Mouse (Mus musculus): Measurements from ENCODE around the gene Hibch. TPM values are rescaled to one million over a fixed set of nuclear protein-coding genes. Genes with fewer than 3 reads are reported as not detected.

Gene Hibch
- polyA plus RNA-seq, 1 experiment, result 23.9 TPM

GRCm38 (mm10) chr1:52953548-52953947, 108.8 kb downstream of the Hibch start:
- Histone ChIP-seq H3K4me3 (ENCODE audit: control insufficient read depth, insufficient read depth, low read length) (no peak overlapping the region), H3K36me3 (ENCODE audit: control insufficient read depth, insufficient read depth, low read length) (no peaks in the 10 kb centered on the region), H3K27me3 (ENCODE audit: control insufficient read depth, insufficient read depth, low read length) (no peaks in the 10 kb centered on the region; the same call in 1 of the 2 replicates), H3K27ac (ENCODE audit: control insufficient read depth, insufficient read depth, low read length) (no peak overlapping the region), H3K4me1 (replicated peaks; ENCODE audit: control insufficient read depth, insufficient read depth, low read length) (peaks cover 8% of the 10 kb centered on the region)
- DNase-seq, result no peak
- TF ChIP-seq POLR2A (IDR thresholded peaks at IDR 0.05; ENCODE audit: control insufficient read depth, extremely low read depth, insufficient read depth, low read length, poor library complexity) (no peak), CTCF (IDR thresholded peaks at IDR 0.05; ENCODE audit: borderline replicate concordance, control insufficient read depth, extremely low read depth, insufficient read depth, low read length, poor library complexity) (no peak)
- 88% methylated on average over 4 of the region's 4 CpGs for WGBS

- no peak for TF ChIP-seq CTCF (IDR thresholded peaks at IDR 0.05; ENCODE audit: borderline replicate concordance, control insufficient read depth, extremely low read depth, insufficient read depth, low read length, poor library complexity)
- no peak for TF ChIP-seq POLR2A (IDR thresholded peaks at IDR 0.05; ENCODE audit: control insufficient read depth, extremely low read depth, insufficient read depth, low read length, poor library complexity)
- Histone ChIP-seq H3K36me3 (ENCODE audit: control insufficient read depth, insufficient read depth, low read length) (no peaks in the 10 kb centered on the region), H3K27ac (ENCODE audit: control insufficient read depth, insufficient read depth, low read length) (no peak overlapping the region), H3K4me3 (ENCODE audit: control insufficient read depth, insufficient read depth, low read length) (no peak overlapping the region), H3K4me1 (replicated peaks; ENCODE audit: control insufficient read depth, insufficient read depth, low read length) (peaks cover 8% of the 10 kb centered on the region), H3K27me3 (ENCODE audit: control insufficient read depth, insufficient read depth, low read length) (no peaks in the 10 kb centered on the region; the same call in 1 of the 2 replicates)
- DNase-seq, result no peak
- 91% methylated on average over 2 of the region's 2 CpGs for WGBS
Measured at GRCm38 (mm10) chr1:52954456-52954855, 109.7 kb downstream of the Hibch start.

GRCm38 (mm10) chr1:52955102-52955501, 110.4 kb downstream of the Hibch start:
- H3K27me3 ChIP-seq (ENCODE audit: control insufficient read depth, insufficient read depth, low read length), result no peaks in the 10 kb centered on the region; the same call in 1 of the 2 replicates
- peaks cover 8% of the 10 kb centered on the region for H3K4me1 ChIP-seq (replicated peaks; ENCODE audit: control insufficient read depth, insufficient read depth, low read length)
- no peak overlapping the region for H3K4me3 ChIP-seq (ENCODE audit: control insufficient read depth, insufficient read depth, low read length)
- peak; percentile 54 for DNase-seq
- H3K27ac ChIP-seq (ENCODE audit: control insufficient read depth, insufficient read depth, low read length), result no peak overlapping the region
- H3K36me3 ChIP-seq (ENCODE audit: control insufficient read depth, insufficient read depth, low read length), result no peaks in the 10 kb centered on the region
- WGBS, result 30% methylated on average over 6 of the region's 6 CpGs
- TF ChIP-seq CTCF (IDR thresholded peaks at IDR 0.05; ENCODE audit: borderline replicate concordance, control insufficient read depth, extremely low read depth, insufficient read depth, low read length, poor library complexity) (no peak), POLR2A (IDR thresholded peaks at IDR 0.05; ENCODE audit: control insufficient read depth, extremely low read depth, insufficient read depth, low read length, poor library complexity) (no peak)

- no peaks in the 10 kb centered on the region; the same call in 1 of the 2 replicates for H3K27me3 ChIP-seq (ENCODE audit: control insufficient read depth, insufficient read depth, low read length)
- H3K4me1 ChIP-seq (replicated peaks; ENCODE audit: control insufficient read depth, insufficient read depth, low read length), result peaks cover 8% of the 10 kb centered on the region
- no peak overlapping the region for H3K4me3 ChIP-seq (ENCODE audit: control insufficient read depth, insufficient read depth, low read length)
- H3K36me3 ChIP-seq (ENCODE audit: control insufficient read depth, insufficient read depth, low read length), result no peaks in the 10 kb centered on the region
- TF ChIP-seq CTCF (IDR thresholded peaks at IDR 0.05; ENCODE audit: borderline replicate concordance, control insufficient read depth, extremely low read depth, insufficient read depth, low read length, poor library complexity) (no peak), POLR2A (IDR thresholded peaks at IDR 0.05; ENCODE audit: control insufficient read depth, extremely low read depth, insufficient read depth, low read length, poor library complexity) (no peak)
- no peak for DNase-seq
- H3K27ac ChIP-seq (ENCODE audit: control insufficient read depth, insufficient read depth, low read length), result no peak overlapping the region
- WGBS, result 86% methylated on average over 4 of the region's 4 CpGs
Measured at GRCm38 (mm10) chr1:52956746-52957145, 112.0 kb downstream of the Hibch start.

- no peaks in the 10 kb centered on the region for H3K36me3 ChIP-seq (ENCODE audit: control insufficient read depth, insufficient read depth, low read length)
- DNase-seq, result no peak
- no peak overlapping the region for H3K4me3 ChIP-seq (ENCODE audit: control insufficient read depth, insufficient read depth, low read length)
- no peaks in the 10 kb centered on the region for H3K4me1 ChIP-seq (replicated peaks; ENCODE audit: control insufficient read depth, insufficient read depth, low read length)
- no peaks in the 10 kb centered on the region for H3K27me3 ChIP-seq (ENCODE audit: control insufficient read depth, insufficient read depth, low read length)
- no peak overlapping the region for H3K27ac ChIP-seq (ENCODE audit: control insufficient read depth, insufficient read depth, low read length)
- WGBS, result 17% methylated on average over 6 of the region's 6 CpGs
- TF ChIP-seq CTCF (IDR thresholded peaks at IDR 0.05; ENCODE audit: borderline replicate concordance, control insufficient read depth, extremely low read depth, insufficient read depth, low read length, poor library complexity) (no peak), POLR2A (IDR thresholded peaks at IDR 0.05; ENCODE audit: control insufficient read depth, extremely low read depth, insufficient read depth, low read length, poor library complexity) (no peak)
Measured at GRCm38 (mm10) chr1:52960191-52960590, 115.5 kb downstream of the Hibch start.

GRCm38 (mm10) chr1:52963097-52963496, 118.4 kb downstream of the Hibch start:
- Histone ChIP-seq H3K27me3 (ENCODE audit: control insufficient read depth, insufficient read depth, low read length) (no peaks in the 10 kb centered on the region), H3K4me1 (replicated peaks; ENCODE audit: control insufficient read depth, insufficient read depth, low read length) (no peaks in the 10 kb centered on the region), H3K36me3 (ENCODE audit: control insufficient read depth, insufficient read depth, low read length) (no peaks in the 10 kb centered on the region), H3K27ac (ENCODE audit: control insufficient read depth, insufficient read depth, low read length) (no peak overlapping the region), H3K4me3 (ENCODE audit: control insufficient read depth, insufficient read depth, low read length) (no peak overlapping the region)
- TF ChIP-seq POLR2A (IDR thresholded peaks at IDR 0.05; ENCODE audit: control insufficient read depth, extremely low read depth, insufficient read depth, low read length, poor library complexity) (no peak), CTCF (IDR thresholded peaks at IDR 0.05; ENCODE audit: borderline replicate concordance, control insufficient read depth, extremely low read depth, insufficient read depth, low read length, poor library complexity) (no peak)
- 65% methylated on average over 2 of the region's 2 CpGs for WGBS
- DNase-seq, result no peak

- Histone ChIP-seq H3K4me3 (ENCODE audit: control insufficient read depth, insufficient read depth, low read length) (no peak overlapping the region), H3K4me1 (replicated peaks; ENCODE audit: control insufficient read depth, insufficient read depth, low read length) (no peaks in the 10 kb centered on the region), H3K27ac (ENCODE audit: control insufficient read depth, insufficient read depth, low read length) (no peak overlapping the region), H3K27me3 (ENCODE audit: control insufficient read depth, insufficient read depth, low read length) (no peaks in the 10 kb centered on the region), H3K36me3 (ENCODE audit: control insufficient read depth, insufficient read depth, low read length) (no peaks in the 10 kb centered on the region)
- WGBS, result 90% methylated on average over 8 of the region's 8 CpGs
- no peak for DNase-seq
- no peak for TF ChIP-seq POLR2A (IDR thresholded peaks at IDR 0.05; ENCODE audit: control insufficient read depth, extremely low read depth, insufficient read depth, low read length, poor library complexity)
- peak; percentile 45; the same call in 1 of the 2 replicates for TF ChIP-seq CTCF (IDR thresholded peaks at IDR 0.05; ENCODE audit: borderline replicate concordance, control insufficient read depth, extremely low read depth, insufficient read depth, low read length, poor library complexity)
Measured at GRCm38 (mm10) chr1:52964581-52964980, 119.9 kb downstream of the Hibch start.

Other genes with a start within 250 kb of the Hibch start
- gene Nemp2, start 214.2 kb upstream of the Hibch start, polyA plus RNA-seq (2012; rRNA removed), result 29.5 and 36.3 TPM in 2 replicates
- gene Mfsd6, start 117.5 kb upstream of the Hibch start, polyA plus RNA-seq (2012; rRNA removed), result 9.2 and 10.9 TPM in 2 replicates
- 29.4 and 33.8 TPM in 2 replicates for gene Inpp1, start 27.2 kb upstream of the Hibch start, polyA plus RNA-seq (2012; rRNA removed)
- 2.5 and 4.7 TPM in 2 replicates for gene 1700019D03Rik, start 175.2 kb downstream of the Hibch start, polyA plus RNA-seq (2012; rRNA removed)
- gene Mstn, start 216.7 kb downstream of the Hibch start, polyA plus RNA-seq (2012; rRNA removed), result 0.13 and 0.23 TPM in 2 replicates

Data from thymus, adult 2 months (tissue).